14 mouse cellular contexts compared by ENCODE assay signal in genomic region chr10:4777996-4778395, GRCm38 (mm10).
"Had no signal": no experiment of that assay in that cellular context is flagged by ENCODE, and none has a peak within 500 bp of the region (broad histone marks: within the 10 kb centered on the region; RNA-seq: fewer than 3 reads in every experiment).

No protein-coding gene starts in this region.

- DNase-seq: gastrocnemius, postnatal 14 days; gastrocnemius, postnatal 36 days; heart, adult 2 months; heart, postnatal 4 days; kidney, adult 18-20 months; kidney, adult 8-10 months; kidney, postnatal 10 days; kidney, postnatal 25 days; kidney, postnatal 4 days; liver; liver, embryonic 13.5 days had no signal

- ATAC-seq: hindbrain, embryonic 16.5 days; intestine, embryonic 15.5 days; intestine, postnatal 0 days had no signal
